Mouse (Mus musculus): ENCODE measurements around the gene Stard9. TPM values are rescaled to one million over a fixed set of nuclear protein-coding genes. Genes with fewer than 3 reads are reported as not detected.
A peak's percentile ranks its signal among the peaks of the same experiment; 100 is the strongest.

Stard9 gene
- 13.7 and 14.1 TPM in 2 replicates for polyA plus RNA-seq (2012; rRNA removed)

- Histone ChIP-seq H3K4me1 (ENCODE audit: control insufficient read depth, insufficient read depth, low read length) (peaks cover 1% of the 10 kb centered on the region; the same call in 1 of the 2 replicates), H3K4me3 (ENCODE audit: insufficient read depth, low read length) (peak within 1 kb of the TSS; percentile 44), H3K27ac (ENCODE audit: insufficient read depth, low read length) (no peak within 1 kb of the TSS)
- TF ChIP-seq POLR2A (IDR thresholded peaks at IDR 0.05; ENCODE audit: extremely low read depth, insufficient read depth, low read length) (no peak), CTCF (IDR thresholded peaks at IDR 0.05; ENCODE audit: extremely low read depth, insufficient read depth, low read length) (peak; percentile 5; the same call in 1 of the 2 replicates)
Measured at GRCm38 (mm10) chr2:120628886-120629735, at the start of gene Stard9. Gene Stard9, plus strand, starts transcription at chr2:120629121.

- H3K4me3 ChIP-seq (ENCODE audit: insufficient read depth, low read length) = no peak overlapping the region
- no peak for TF ChIP-seq CTCF (IDR thresholded peaks at IDR 0.05; ENCODE audit: extremely low read depth, insufficient read depth, low read length)
- no peak for TF ChIP-seq POLR2A (IDR thresholded peaks at IDR 0.05; ENCODE audit: extremely low read depth, insufficient read depth, low read length)
- 0 out of 2 replicates have a peak overlapping the region, but pooled peaks have one; percentile 28 for H3K27ac ChIP-seq (ENCODE audit: insufficient read depth, low read length)
- H3K4me1 ChIP-seq (ENCODE audit: control insufficient read depth, insufficient read depth, low read length) = peaks cover 6% of the 10 kb centered on the region
Measured at GRCm38 (mm10) chr2:120589759-120590158, 39.2 kb upstream of the Stard9 start.

GRCm38 (mm10) chr2:120592227-120592626 lies 36.7 kb upstream of the Stard9 start:
- no peak overlapping the region for H3K27ac ChIP-seq (ENCODE audit: insufficient read depth, low read length)
- H3K4me3 ChIP-seq (ENCODE audit: insufficient read depth, low read length) = no peak overlapping the region
- TF ChIP-seq POLR2A (IDR thresholded peaks at IDR 0.05; ENCODE audit: extremely low read depth, insufficient read depth, low read length) (no peak), CTCF (IDR thresholded peaks at IDR 0.05; ENCODE audit: extremely low read depth, insufficient read depth, low read length) (no peak)
- peaks cover 6% of the 10 kb centered on the region for H3K4me1 ChIP-seq (ENCODE audit: control insufficient read depth, insufficient read depth, low read length)

- H3K4me3 ChIP-seq (ENCODE audit: insufficient read depth, low read length) = no peak overlapping the region
- H3K27ac ChIP-seq (ENCODE audit: insufficient read depth, low read length) = 0 out of 2 replicates have a peak overlapping the region, but pooled peaks have one; percentile 35
- TF ChIP-seq POLR2A (IDR thresholded peaks at IDR 0.05; ENCODE audit: extremely low read depth, insufficient read depth, low read length) (no peak), CTCF (IDR thresholded peaks at IDR 0.05; ENCODE audit: extremely low read depth, insufficient read depth, low read length) (no peak)
- H3K4me1 ChIP-seq (ENCODE audit: control insufficient read depth, insufficient read depth, low read length) = peaks cover 4% of the 10 kb centered on the region
Measured at GRCm38 (mm10) chr2:120597734-120598133, 31.2 kb upstream of the Stard9 start.

- peaks cover 4% of the 10 kb centered on the region for H3K4me1 ChIP-seq (ENCODE audit: control insufficient read depth, insufficient read depth, low read length)
- TF ChIP-seq CTCF (IDR thresholded peaks at IDR 0.05; ENCODE audit: extremely low read depth, insufficient read depth, low read length) = no peak
- TF ChIP-seq POLR2A (IDR thresholded peaks at IDR 0.05; ENCODE audit: extremely low read depth, insufficient read depth, low read length) = no peak
Measured at GRCm38 (mm10) chr2:120599506-120599905, 29.4 kb upstream of the Stard9 start.

GRCm38 (mm10) chr2:120606021-120606690 lies 22.8 kb upstream of the Stard9 start:
- TF ChIP-seq CTCF (IDR thresholded peaks at IDR 0.05; ENCODE audit: extremely low read depth, insufficient read depth, low read length) (peak; percentile 45), POLR2A (IDR thresholded peaks at IDR 0.05; ENCODE audit: extremely low read depth, insufficient read depth, low read length) (no peak)
- Histone ChIP-seq H3K4me1 (ENCODE audit: control insufficient read depth, insufficient read depth, low read length) (peaks cover 7% of the 10 kb centered on the region; the same call in 1 of the 2 replicates), H3K27ac (ENCODE audit: insufficient read depth, low read length) (no peak overlapping the region), H3K4me3 (ENCODE audit: insufficient read depth, low read length) (0 out of 2 replicates have a peak overlapping the region, but pooled peaks have one; percentile 2)

More at GRCm38 (mm10) chr2:120599506-120599905, 29.4 kb upstream of the Stard9 start:
- H3K4me3 ChIP-seq (ENCODE audit: insufficient read depth, low read length) = no peak overlapping the region
- no peak overlapping the region for H3K27ac ChIP-seq (ENCODE audit: insufficient read depth, low read length)

GRCm38 (mm10) chr2:120608830-120609723 lies 19.8 kb upstream of the Stard9 start, which contains the start of the genes Haus2 and Lrrc57:
Gene Haus2, plus strand, starts transcription at chr2:120609383.
Gene Lrrc57, minus strand, starts transcription at chr2:120609520.
- peak; percentile 88 for TF ChIP-seq POLR2A (IDR thresholded peaks at IDR 0.05; ENCODE audit: extremely low read depth, insufficient read depth, low read length)
- no peak for TF ChIP-seq CTCF (IDR thresholded peaks at IDR 0.05; ENCODE audit: extremely low read depth, insufficient read depth, low read length)
- Histone ChIP-seq H3K4me3 (ENCODE audit: insufficient read depth, low read length) (peak within 1 kb of the TSS; percentile 99), H3K4me1 (ENCODE audit: control insufficient read depth, insufficient read depth, low read length) (peaks cover 7% of the 10 kb centered on the region; the same call in 1 of the 2 replicates), H3K27ac (ENCODE audit: insufficient read depth, low read length) (peak within 1 kb of the TSS; percentile 87)

GRCm38 (mm10) chr2:120616279-120617163 lies 12.4 kb upstream of the Stard9 start:
- no peaks in the 10 kb centered on the region for H3K4me1 ChIP-seq (ENCODE audit: control insufficient read depth, insufficient read depth, low read length)

More at GRCm38 (mm10) chr2:120616279-120617163, 12.4 kb upstream of the Stard9 start:
- TF ChIP-seq POLR2A (IDR thresholded peaks at IDR 0.05; ENCODE audit: extremely low read depth, insufficient read depth, low read length) (no peak), CTCF (IDR thresholded peaks at IDR 0.05; ENCODE audit: extremely low read depth, insufficient read depth, low read length) (no peak)
- Histone ChIP-seq H3K27ac (ENCODE audit: insufficient read depth, low read length) (no peak overlapping the region), H3K4me3 (ENCODE audit: insufficient read depth, low read length) (no peak overlapping the region)

Data from cortical plate, adult 2 months (tissue).